Mouse (Mus musculus) frontal cortex, adult (tissue): ENCODE measurements around the gene Ruvbl2.
"Not testable (repeated sequence)": the region's sequence is repeated elsewhere in the genome, so short reads cannot be mapped to it uniquely, and the experiment has no call there.

ENCODE experiments used
- ATAC-seq: cut with Nextera tagmentation; 2 replicates; pipeline ENCODE4 v1.9.2; 2017; ENCODE audit warnings: mild to moderate bottlenecking, moderate library complexity, mixed read lengths; ENCODE audit not compliant: low TSS enrichment

Gene Ruvbl2

GRCm38 (mm10) chr7:45401521-45402085, 36.3 kb downstream of the Ruvbl2 start:
- no peak for ATAC-seq

DNA sequence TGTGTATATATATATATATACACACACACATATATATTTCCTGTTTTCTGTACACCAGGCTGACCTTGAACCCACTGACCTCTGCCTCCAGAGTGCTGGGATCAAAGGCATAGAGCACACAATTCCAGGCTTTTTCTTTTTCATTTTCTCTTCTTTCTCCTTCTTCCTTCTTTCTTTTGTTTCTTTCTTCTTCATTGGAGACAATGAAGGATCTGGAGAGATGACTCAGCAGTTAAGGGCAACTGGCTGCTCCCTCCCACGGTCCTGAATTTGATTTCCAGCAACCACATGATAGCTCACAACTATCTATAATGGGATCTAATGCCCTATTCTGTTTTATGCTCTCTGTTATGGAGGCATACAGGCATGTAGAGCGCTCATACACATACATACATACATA, 41.1 kb downstream of the Ruvbl2 start:
- no peak for ATAC-seq

DNA sequence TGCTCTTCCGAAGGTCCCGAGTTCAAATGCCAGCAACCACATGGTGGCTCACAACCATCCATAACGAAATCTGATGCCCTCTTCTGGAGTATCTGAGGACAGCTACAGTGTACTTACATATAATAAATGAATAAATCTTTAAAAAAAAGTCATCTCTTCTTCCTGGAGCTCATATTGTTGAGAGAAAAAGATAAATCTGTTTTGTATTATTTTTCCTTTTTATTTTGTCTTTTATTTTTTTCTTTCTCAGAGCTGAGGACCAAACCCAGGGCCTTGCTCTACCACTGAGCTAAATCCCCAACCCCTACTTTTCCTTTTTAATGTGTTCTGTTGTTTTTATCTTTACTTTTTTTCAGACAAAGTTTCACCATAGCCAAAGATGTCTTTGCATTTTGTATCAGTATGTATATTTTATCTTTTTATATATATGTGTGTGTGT, 41.5 kb downstream of the Ruvbl2 start:
- ATAC-seq: not testable (repeated sequence)

GRCm38 (mm10) chr7:45395578-45396336, 42.1 kb downstream of the Ruvbl2 start, which contains the start of gene Snrnp70:
Gene Snrnp70 (minus strand): TSS chr7:45395742.
- peak; percentile 98 for ATAC-seq

GRCm38 (mm10) chr7:45395129-45395541, 42.8 kb downstream of the Ruvbl2 start:
- peak; percentile 73 for ATAC-seq

DNA sequence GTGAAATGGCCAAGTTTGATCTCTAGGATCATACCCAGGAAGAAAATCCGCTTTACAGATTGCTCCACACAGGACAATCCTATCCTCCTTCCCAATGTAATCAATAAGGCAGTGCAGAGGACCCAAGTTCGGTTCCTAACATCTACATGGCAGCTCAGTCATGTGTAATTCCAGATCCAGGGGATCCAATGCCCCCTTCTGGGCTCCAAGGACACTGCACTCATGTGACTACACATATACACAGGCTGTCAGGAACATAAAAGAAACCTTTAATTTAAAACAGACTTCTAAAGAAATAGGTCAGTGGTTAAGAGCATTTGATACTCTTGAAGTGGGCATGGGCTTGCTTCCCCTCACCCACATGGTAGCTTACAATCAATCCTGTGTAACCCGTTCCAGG, 51.8 kb downstream of the Ruvbl2 start:
- no peak for ATAC-seq

GRCm38 (mm10) chr7:45376057-45376456, 61.8 kb downstream of the Ruvbl2 start:
- peak; percentile 76 for ATAC-seq

GRCm38 (mm10) chr7:45374620-45375019, 63.3 kb downstream of the Ruvbl2 start:
- ATAC-seq: no peak

DNA sequence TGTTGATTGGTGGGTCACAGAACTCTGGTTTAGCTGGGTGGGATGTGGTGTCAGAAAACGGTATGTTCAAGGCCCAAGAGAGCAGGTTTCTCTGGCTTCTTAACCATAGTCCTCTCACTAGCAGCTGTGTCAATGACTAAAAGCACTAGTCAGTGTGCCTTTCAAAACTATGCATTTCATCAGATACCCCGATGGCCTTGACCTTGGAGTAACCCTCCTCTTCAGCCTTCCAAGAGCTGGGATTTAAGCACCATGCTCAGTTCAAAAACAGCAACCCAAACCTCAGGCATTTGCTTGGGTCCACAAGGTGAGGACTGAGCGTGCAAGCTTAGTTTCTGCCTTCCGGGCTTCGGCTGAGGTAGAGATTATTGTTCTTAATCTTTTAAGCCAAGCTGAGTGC, 65.5 kb downstream of the Ruvbl2 start:
- no peak for ATAC-seq
